Mouse (Mus musculus): Measurements from ENCODE around the gene Pkp3.
A peak's percentile ranks its signal among the peaks of the same experiment; 100 is the strongest.

Pkp3 gene

GRCm38 (mm10) chr7:141094487-141095205 lies 16.6 kb downstream of the Pkp3 start:
- no peak for DNase-seq (ENCODE audit: low spot score in 2 of 2)

GRCm38 (mm10) chr7:141096021-141096420 lies 18.0 kb downstream of the Pkp3 start:
- no peak for DNase-seq (ENCODE audit: low spot score in 2 of 2)

GRCm38 (mm10) chr7:141096649-141097056 lies 18.6 kb downstream of the Pkp3 start:
- no peak for DNase-seq (ENCODE audit: low spot score in 2 of 2)

- DNase-seq (ENCODE audit: low spot score in 2 of 2): no peak
These were observed 19.2 kb downstream of the Pkp3 start for GRCm38 (mm10) chr7:141097177-141097576.

GRCm38 (mm10) chr7:141099911-141100691 lies 22.1 kb downstream of the Pkp3 start, which contains the start of gene Sigirr:
TSS of gene Sigirr (minus strand) at chr7:141100572.
- no peak for DNase-seq (ENCODE audit: low spot score in 2 of 2)

- DNase-seq (ENCODE audit: low spot score in 2 of 2): no peak
These were observed 25.1 kb downstream of the Pkp3 start for GRCm38 (mm10) chr7:141103161-141103560.

- DNase-seq (ENCODE audit: low spot score in 2 of 2): no peak
These were observed 37.9 kb downstream of the Pkp3 start for GRCm38 (mm10) chr7:141115874-141116273.

- DNase-seq (ENCODE audit: low spot score in 2 of 2): no peak
These were observed 39.6 kb downstream of the Pkp3 start, which contains the start of gene Ano9 for GRCm38 (mm10) chr7:141117636-141118035. TSS of gene Ano9 (minus strand) at chr7:141117806.

GRCm38 (mm10) chr7:141119487-141119886 lies 41.5 kb downstream of the Pkp3 start:
- no peak for DNase-seq (ENCODE audit: low spot score in 2 of 2)

GRCm38 (mm10) chr7:141120605-141121004 lies 42.6 kb downstream of the Pkp3 start:
- DNase-seq (ENCODE audit: low spot score in 2 of 2): no peak

- DNase-seq (ENCODE audit: low spot score in 2 of 2): no peak
These were observed 43.1 kb downstream of the Pkp3 start for GRCm38 (mm10) chr7:141121051-141121531.

GRCm38 (mm10) chr7:141122245-141122644 lies 44.2 kb downstream of the Pkp3 start, which contains the start of gene Ptdss2:
TSS of gene Ptdss2 (plus strand) at chr7:141122382.
- DNase-seq (ENCODE audit: low spot score in 2 of 2): no peak

GRCm38 (mm10) chr7:141122689-141123516 lies 44.9 kb downstream of the Pkp3 start:
- peak; percentile 88 to 92 for DNase-seq (ENCODE audit: low spot score in 2 of 2)

- DNase-seq (ENCODE audit: low spot score in 2 of 2): no peak
These were observed 45.5 kb downstream of the Pkp3 start for GRCm38 (mm10) chr7:141123517-141123856.

GRCm38 (mm10) chr7:141131024-141131820 lies 53.2 kb downstream of the Pkp3 start:
- DNase-seq (ENCODE audit: low spot score in 2 of 2): peak; percentile 79 to 84

GRCm38 (mm10) chr7:141131904-141132755 lies 54.1 kb downstream of the Pkp3 start:
- DNase-seq (ENCODE audit: low spot score in 2 of 2): no peak
